Mouse (Mus musculus) CD8-positive naive resting alpha-beta T cell, adult 2 months (primary cell): ENCODE measurements around the gene Ccdc173.
A peak's percentile ranks its signal among the peaks of the same experiment; 100 is the strongest.
"Not testable (repeated sequence)": the region's sequence is repeated elsewhere in the genome, so short reads cannot be mapped to it uniquely, and the experiment has no call there.

ENCODE experiments used
- DNase-seq, 2 experiments: peaks; one replicate each; pipeline ENCODE4 v3.0.0; 2022; ENCODE audit warnings: low read depth in 2 of 2, low spot score in 2 of 2

Ccdc173 gene

GRCm38 (mm10) chr2:69789429-69790069, at the start of gene Ccdc173, which contains the start of gene Phospho2:
Ccdc173 (minus strand) TSS chr2:69789575.
Phospho2 (plus strand) TSS chr2:69789623.
- DNase-seq, result peak; percentile 97

GRCm38 (mm10) chr2:69838707-69839106, 49.3 kb upstream of the Ccdc173 start:
- no peak for DNase-seq

GRCm38 (mm10) chr2:69837996-69838395, 48.6 kb upstream of the Ccdc173 start:
- no peak for DNase-seq

DNA sequence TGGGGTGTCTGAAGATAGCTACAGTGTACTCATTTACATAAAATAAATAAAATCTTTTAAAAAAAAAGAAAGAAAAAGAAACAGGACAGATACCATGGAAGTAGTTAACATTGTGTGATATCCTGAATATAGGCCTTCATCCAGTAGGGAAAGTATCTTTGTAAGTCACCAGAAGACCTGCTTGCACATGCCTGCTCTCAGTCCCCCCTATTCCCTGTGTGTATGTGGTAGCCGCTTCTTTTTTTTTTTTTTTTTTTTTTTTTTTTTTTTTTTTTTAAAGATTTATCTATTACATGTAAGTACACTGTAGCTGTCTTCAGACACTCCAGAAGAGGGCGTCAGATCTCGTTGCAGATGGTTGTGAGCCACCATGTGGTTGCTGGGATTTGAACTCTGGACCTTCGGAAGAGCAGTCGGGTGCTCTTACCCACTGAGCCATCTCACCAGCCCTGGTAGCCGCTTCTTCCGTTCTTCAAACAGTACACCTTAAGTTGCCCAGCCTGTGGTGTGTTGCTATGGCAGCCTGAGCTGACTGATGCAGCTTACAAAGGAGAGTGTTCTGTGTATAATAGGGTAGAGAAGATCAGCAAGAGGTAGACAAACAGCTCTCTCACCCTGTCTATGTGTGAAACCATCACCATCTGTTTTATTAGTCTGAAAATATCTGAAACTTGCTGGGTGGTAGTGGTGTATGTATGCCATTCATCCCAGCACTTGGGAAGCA, 48.0 kb upstream of the Ccdc173 start:
- no peak for DNase-seq

GRCm38 (mm10) chr2:69830116-69830515, 40.7 kb upstream of the Ccdc173 start:
- DNase-seq, result no peak

GRCm38 (mm10) chr2:69829680-69830079, 40.3 kb upstream of the Ccdc173 start:
- DNase-seq, result no peak

DNA sequence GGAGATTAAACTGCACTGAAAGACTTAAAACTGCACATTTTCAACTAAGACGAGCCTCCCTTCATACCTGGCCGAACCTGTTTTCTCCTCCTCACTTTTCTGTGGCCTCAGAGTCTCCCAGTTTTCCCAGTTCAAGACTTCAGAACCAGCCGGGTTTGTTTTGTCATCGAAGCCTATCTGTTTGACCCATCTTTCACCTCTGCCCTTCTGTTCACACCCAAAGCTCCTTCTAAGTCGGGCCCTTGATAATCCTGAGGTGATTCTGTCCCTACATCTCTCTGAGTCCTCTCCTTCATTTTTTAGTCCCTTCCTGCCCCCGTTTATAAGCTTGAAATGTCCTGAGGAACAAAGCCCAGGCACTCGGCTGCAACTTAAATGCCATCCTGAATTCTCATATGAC, 38.7 kb upstream of the Ccdc173 start:
- DNase-seq, result no peak

DNA sequence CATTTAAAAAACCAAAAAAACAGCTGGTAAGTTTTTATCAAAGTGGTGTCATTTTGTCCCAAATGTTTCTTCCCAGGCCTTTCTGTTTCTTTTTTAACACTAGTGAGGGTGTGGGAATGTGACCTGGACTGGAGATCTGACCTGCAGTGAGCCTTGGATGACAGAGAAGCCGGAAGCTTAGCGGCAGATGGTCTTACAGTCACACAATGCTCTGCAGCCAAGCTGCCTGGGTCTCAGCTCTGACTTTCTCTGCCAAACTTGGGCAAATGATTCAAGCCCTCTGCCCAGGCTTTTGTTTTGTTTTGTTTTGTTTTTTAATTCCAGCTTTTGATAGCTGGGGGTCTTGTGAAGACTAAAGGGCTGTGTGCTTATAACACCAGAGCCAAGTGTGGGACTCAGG, 37.0 kb upstream of the Ccdc173 start:
- DNase-seq, result no peak

DNA sequence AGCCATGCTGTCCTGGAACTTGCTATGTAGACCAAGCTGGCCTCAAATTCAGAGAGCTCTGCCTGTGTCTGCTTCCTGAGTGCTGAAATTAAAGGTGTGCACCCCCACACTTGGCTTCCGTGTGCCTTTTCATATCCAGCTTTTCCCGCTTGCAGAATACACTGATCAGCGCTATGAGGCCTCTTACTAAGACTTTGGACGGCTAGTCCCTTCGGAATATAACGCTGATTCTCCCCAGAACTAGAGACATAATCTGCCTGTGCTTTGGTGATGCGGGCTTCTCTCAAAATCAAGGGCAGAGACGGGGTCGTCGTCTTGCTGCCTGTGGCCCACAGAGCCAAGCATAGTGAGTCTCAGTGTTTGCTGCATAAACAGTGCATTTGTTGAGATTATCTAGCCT, 36.5 kb upstream of the Ccdc173 start:
- DNase-seq, result no peak

GRCm38 (mm10) chr2:69823129-69823677, 33.8 kb upstream of the Ccdc173 start:
- DNase-seq, result no peak

GRCm38 (mm10) chr2:69822361-69823128, 33.2 kb upstream of the Ccdc173 start:
- peak in 1 of 2 experiments; percentile 4 for DNase-seq

- DNase-seq, result no peak
Measured at GRCm38 (mm10) chr2:69821711-69822110, 32.3 kb upstream of the Ccdc173 start, which contains the start of gene Klhl23. Klhl23 (plus strand) TSS chr2:69821944.

DNA sequence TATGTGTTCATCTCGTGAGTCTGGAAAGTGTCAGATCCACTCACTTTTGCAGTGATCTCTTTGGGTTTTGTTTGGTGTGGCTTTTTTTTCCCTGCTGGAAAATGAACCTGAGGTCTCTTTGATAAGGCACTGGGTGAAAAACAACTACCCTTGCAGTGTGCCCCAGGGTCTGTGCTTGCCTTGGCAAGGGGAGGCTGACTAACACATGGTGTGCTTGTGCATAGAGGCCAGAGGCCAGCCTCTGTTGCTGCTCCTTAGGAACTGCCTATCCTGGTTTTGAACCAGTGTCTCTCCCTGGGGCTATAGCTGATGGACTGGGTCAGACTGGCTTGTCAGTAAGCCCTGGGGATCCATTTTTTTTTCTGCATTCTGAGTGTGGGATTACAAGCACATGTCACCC, 30.8 kb upstream of the Ccdc173 start:
- no peak for DNase-seq

- no peak for DNase-seq
Measured at GRCm38 (mm10) chr2:69818350-69819085, 29.1 kb upstream of the Ccdc173 start.

DNA sequence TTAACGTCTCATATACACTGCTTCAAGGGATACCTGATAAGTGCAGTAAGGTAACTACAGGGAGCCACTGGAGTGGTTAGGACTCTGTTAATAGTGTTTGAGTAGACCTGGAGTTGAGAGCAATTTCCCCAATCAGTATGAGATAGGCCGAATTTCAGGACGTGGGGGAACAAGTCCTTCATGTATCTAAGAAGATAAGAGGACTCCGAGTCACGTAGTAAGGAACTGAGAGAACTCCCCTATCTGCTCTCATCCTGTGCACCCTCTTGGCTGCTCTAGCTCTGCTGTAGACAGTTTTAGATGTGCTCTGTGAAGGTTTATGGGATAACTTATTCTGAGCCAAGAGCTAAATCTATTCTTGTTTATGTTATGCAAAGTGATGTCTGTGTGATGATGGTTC, 27.2 kb upstream of the Ccdc173 start:
- no peak for DNase-seq

- not testable (repeated sequence) for DNase-seq
Measured at GRCm38 (mm10) chr2:69811349-69811748, 22.0 kb upstream of the Ccdc173 start.

DNA sequence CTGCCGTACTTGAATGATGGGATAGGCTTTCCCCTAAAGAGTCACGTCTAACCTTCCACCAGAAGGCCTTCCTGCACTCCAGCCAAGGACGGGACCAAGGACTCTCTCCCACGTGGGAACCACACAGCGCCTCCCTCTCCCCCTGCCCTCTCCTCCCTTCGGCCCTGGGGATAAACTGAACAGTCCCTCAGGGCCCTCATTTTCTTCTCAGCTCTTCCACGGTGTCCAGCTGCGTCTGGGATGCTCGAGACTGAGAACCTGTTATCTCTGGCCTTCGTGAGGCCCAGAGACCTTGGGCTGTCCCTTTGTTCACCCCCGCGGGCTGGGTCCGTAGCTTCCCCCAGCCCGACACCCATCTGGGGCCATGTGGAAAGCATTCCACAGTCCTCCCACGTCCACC, 20.8 kb upstream of the Ccdc173 start:
- no peak for DNase-seq

- DNase-seq, result not testable (repeated sequence)
Measured at GRCm38 (mm10) chr2:69804663-69805062, 15.3 kb upstream of the Ccdc173 start.

DNA sequence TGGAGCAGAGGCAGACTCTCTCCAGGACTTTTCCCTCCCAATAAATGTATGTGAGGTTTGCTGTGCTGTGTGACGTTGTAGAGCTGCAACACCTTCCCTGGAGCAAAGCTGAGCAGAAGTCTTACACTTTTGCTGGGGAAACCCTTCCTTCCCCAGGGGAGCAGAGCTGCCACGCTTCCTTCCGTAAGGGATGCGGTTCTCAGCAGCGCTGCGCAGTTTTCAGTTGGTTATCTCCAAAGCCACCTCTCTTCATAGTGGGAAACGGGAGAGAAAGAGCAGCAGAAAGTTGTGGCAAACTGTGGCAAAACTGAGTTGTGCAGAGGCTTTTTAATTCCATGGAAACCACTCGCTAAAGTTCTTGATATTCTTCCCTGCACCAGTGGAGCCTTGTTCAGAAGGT, 14.4 kb upstream of the Ccdc173 start:
- no peak for DNase-seq

- DNase-seq, result peak; percentile 71 to 80
Measured at GRCm38 (mm10) chr2:69802911-69803312, 13.5 kb upstream of the Ccdc173 start.

DNA sequence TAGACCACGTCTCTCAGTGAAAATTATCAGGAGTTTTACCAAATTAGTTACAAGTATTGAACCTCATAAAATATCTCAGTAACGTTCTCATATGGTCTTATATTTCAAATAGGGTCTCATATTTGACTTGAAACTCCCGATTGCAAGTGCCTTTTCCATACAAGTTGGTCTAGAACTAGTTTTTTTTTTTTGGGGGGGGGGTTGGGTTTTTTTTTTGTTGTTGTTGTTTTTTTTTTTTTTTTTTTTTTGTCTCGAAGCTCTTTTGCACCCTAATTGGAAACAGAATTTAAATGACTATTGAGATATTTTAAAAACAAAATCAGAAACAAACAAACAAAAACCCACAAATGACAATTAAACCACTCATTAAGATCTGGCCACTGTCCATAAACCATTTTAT, 1.3 kb upstream of the Ccdc173 start:
- no peak for DNase-seq
